Mouse (Mus musculus) lung, postnatal 0 days (tissue): Measurements from ENCODE around the gene Ndfip2. TPM values are rescaled to one million over a fixed set of nuclear protein-coding genes. Genes with fewer than 3 reads are reported as not detected.

Source experiments
- ATAC-seq: fragments of 200-750 bp; cut with Nextera tagmentation; 2 replicates; pipeline ENCODE4 v1.8.0; 2017; ENCODE audit warnings: moderate library complexity
- DNase-seq: peaks from one replicate; pipeline ENCODE4 v3.0.0-alpha.2; 2016; ENCODE audit warnings: low spot score
- H3K27ac ChIP-seq: fragments of 300-500 bp; sonication (generic); 2 replicates; pipeline ENCODE4 v1.5.1; 2014; ENCODE audit warnings: antibody characterized with exemption, mild to moderate bottlenecking, low read length, mixed read lengths
- H3K27me3 ChIP-seq: fragments of 300-500 bp; sonication (generic); replicated peaks from 2 replicates; pipeline ENCODE4 v1.6.1; 2014; ENCODE audit warnings: low read length, mixed read lengths; ENCODE audit not compliant: insufficient read depth
- H3K36me3 ChIP-seq: fragments of 300-500 bp; sonication (generic); 2 replicates; pipeline ENCODE4 v1.6.1; 2014; ENCODE audit warnings: low read length, mixed read lengths; ENCODE audit not compliant: insufficient read depth
- H3K4me1 ChIP-seq: fragments of 300-500 bp; sonication (generic); 2 replicates; pipeline ENCODE4 v1.6.1; 2014; ENCODE audit warnings: antibody characterized with exemption, low read depth, low read length, mixed read lengths; ENCODE audit not compliant: insufficient read depth
- H3K4me2 ChIP-seq: fragments of 300-500 bp; sonication (generic); replicated peaks from 2 replicates; pipeline ENCODE4 v1.6.1; 2014; ENCODE audit warnings: low read depth, mild to moderate bottlenecking, low read length, moderate library complexity, mixed read lengths
- H3K4me3 ChIP-seq: fragments of 300-500 bp; sonication (generic); 2 replicates; pipeline ENCODE4 v1.5.1; 2014; ENCODE audit warnings: low read depth, low read length
- H3K9ac ChIP-seq: fragments of 300-500 bp; sonication (generic); replicated peaks from 2 replicates; pipeline ENCODE4 v1.6.1; 2014; ENCODE audit warnings: low read depth, mild to moderate bottlenecking
- H3K9me3 ChIP-seq: fragments of 300-500 bp; sonication (generic); 2 replicates; pipeline ENCODE4 v1.6.1; 2016; ENCODE audit warnings: low read length, mixed read lengths
- CTCF ChIP-seq: IDR thresholded peaks from 2 replicates; pipeline ENCODE4 v1.5.1; 2016; ENCODE audit warnings: antibody characterized with exemption, mild to moderate bottlenecking
- EP300 ChIP-seq: IDR thresholded peaks from 2 replicates; pipeline ENCODE4 v1.6.1; 2016; ENCODE audit warnings: antibody characterized with exemption, mild to moderate bottlenecking, control low read depth
- WGBS: fragments of 180-500 bp; shearing (Covaris S2); extraction: QIAGEN DNeasy Blood & Tissue Kit; methylation state at CpG from one replicate; pipeline ENCODE4 v1.1.7; 2014; 5-methylcytosine and 5-hydroxymethylcytosine counted together
- polyA plus RNA-seq: library from polyadenylated mRNA; unstranded; fragments of >200 nt; fragmentation: Nextera tagmentation; extraction: Ambion mirVana; gene quantifications from 2 replicates; pipeline ENCODE4 v1.2.1, GENCODE M21; 2015

Ndfip2 gene
- polyA plus RNA-seq, 1 experiment from 2014 or later: 76.7 TPM

DNA sequence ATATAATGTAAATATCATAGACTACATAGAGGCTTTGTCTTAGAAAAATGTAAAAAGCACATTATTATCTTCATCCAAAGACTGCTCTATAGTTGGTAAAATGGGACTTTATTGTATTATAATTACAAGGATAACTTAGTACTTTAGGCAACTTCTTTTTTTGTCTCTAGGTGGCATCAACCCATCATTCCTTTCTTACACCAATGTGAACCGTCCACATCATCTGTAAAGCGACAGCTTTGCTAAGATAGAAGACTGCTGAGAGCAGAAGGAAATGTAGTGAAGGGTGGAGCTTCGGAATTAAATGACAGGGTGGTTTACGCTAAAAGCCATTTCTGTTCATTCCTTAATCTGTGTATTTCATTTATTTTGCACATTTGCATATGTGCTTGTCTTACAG is 49.3 kb downstream of the Ndfip2 start:
- Histone ChIP-seq H3K27ac (no peak overlapping the region), H3K9me3 (no peaks in the 10 kb centered on the region), H3K27me3 (no peaks in the 10 kb centered on the region), H3K4me2 (no peak overlapping the region), H3K4me1 (no peaks in the 10 kb centered on the region), H3K36me3 (peaks cover 6% of the 10 kb centered on the region; the same call in 1 of the 2 replicates), H3K4me3 (no peak overlapping the region), H3K9ac (no peak overlapping the region)
- DNase-seq: no peak
- ATAC-seq: no peak
- TF ChIP-seq CTCF (peak; percentile 16; the same call in 1 of the 2 replicates), EP300 (no peak)
- WGBS: 70% methylated on average over 4 of the region's 4 CpGs

DNA sequence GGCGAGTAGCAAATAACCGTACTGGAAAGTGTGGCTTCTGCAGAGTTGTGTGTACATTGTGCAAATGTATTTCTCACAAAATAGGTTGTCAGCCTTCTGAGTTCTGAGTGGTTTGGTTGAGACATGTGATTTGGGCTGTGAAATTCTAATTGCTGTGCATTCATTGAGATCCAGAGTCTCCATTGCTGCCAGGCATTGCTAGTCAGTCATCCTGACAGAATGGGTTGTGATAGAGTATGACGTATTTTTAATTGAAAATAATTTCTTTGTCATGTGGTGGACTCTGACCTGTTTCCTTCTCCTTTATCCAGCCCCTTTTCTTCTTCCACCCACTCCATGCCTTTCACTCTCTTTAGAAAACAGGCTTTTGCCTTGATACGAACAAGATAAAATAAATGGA is 54.0 kb downstream of the Ndfip2 start:
- H3K36me3 ChIP-seq: no peaks in the 10 kb centered on the region
- no peak for DNase-seq
- no peaks in the 10 kb centered on the region for H3K4me1 ChIP-seq
- no peak overlapping the region for H3K4me2 ChIP-seq
- TF ChIP-seq EP300 (no peak), CTCF (no peak)
- no peak overlapping the region for H3K4me3 ChIP-seq
- WGBS: 86% methylated on average over 4 of the region's 4 CpGs
- H3K27ac ChIP-seq: no peak overlapping the region
- no peak for ATAC-seq
- H3K9me3 ChIP-seq: no peaks in the 10 kb centered on the region
- no peaks in the 10 kb centered on the region for H3K27me3 ChIP-seq
- no peak overlapping the region for H3K9ac ChIP-seq

DNA sequence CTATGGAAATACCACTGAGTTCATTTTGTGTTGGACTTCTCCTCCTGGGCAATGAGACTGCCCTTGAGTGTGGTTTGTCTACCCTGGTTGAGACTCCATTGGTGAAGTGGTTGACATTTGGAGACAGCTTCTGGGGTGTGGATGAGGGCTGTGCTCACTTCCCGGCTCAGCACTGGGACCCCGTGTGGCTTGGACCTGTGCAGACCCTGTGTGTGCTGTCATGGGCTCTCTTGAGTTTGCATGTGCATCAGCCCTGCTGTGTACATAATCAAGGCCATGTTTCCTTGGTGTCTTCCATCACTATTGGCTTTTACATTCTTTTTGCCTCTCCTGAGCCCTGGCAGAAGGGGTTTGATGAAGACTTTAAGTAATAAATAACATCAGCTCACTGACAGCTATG is 54.6 kb downstream of the Ndfip2 start:
- 82% methylated on average over 2 of the region's 2 CpGs for WGBS
- Histone ChIP-seq H3K27me3 (no peaks in the 10 kb centered on the region), H3K9ac (no peak overlapping the region), H3K36me3 (no peaks in the 10 kb centered on the region), H3K27ac (no peak overlapping the region), H3K4me1 (no peaks in the 10 kb centered on the region), H3K4me2 (no peak overlapping the region), H3K9me3 (no peaks in the 10 kb centered on the region), H3K4me3 (no peak overlapping the region)
- DNase-seq (no peak), ATAC-seq (no peak)
- TF ChIP-seq CTCF (no peak), EP300 (no peak)

DNA sequence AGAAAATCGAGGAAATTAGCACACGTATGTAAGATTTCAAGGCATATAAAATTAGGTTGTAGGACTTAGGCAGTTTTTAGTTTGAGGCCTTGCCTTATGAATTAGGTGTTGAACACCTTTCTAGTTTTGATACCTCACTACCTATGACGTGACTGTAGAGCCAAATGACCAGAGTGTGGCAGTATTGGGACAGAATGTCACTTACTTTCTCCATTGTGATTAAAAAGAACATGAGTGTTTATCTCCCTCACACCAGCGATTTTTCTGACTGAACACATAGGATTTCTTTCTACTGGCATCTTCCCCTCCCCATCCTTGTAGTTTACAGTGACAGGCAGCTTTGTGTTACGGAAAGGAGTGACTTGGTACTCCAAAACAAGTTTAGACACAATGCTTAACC is 55.5 kb downstream of the Ndfip2 start:
- Histone ChIP-seq H3K9ac (no peak overlapping the region), H3K4me3 (no peak overlapping the region), H3K27me3 (no peaks in the 10 kb centered on the region), H3K4me2 (no peak overlapping the region; the same call in 1 of the 2 replicates), H3K4me1 (no peaks in the 10 kb centered on the region), H3K36me3 (no peaks in the 10 kb centered on the region), H3K27ac (no peak overlapping the region), H3K9me3 (no peaks in the 10 kb centered on the region)
- ATAC-seq (peak; percentile 61; the same call in 1 of the 2 replicates), DNase-seq (peak; percentile 76)
- WGBS: 37% methylated on average over 5 of the region's 5 CpGs
- TF ChIP-seq EP300 (no peak), CTCF (peak; percentile 76)

GRCm38 (mm10) chr14:105321712-105322111 is 63.3 kb downstream of the Ndfip2 start:
- no peaks in the 10 kb centered on the region for H3K9me3 ChIP-seq
- H3K4me1 ChIP-seq: no peaks in the 10 kb centered on the region
- 54% methylated on average over 3 of the region's 3 CpGs for WGBS
- no peak overlapping the region for H3K27ac ChIP-seq
- H3K4me2 ChIP-seq: no peak overlapping the region
- H3K4me3 ChIP-seq: no peak overlapping the region
- no peaks in the 10 kb centered on the region for H3K27me3 ChIP-seq
- DNase-seq: no peak
- TF ChIP-seq EP300: no peak
- no peak for TF ChIP-seq CTCF
- H3K36me3 ChIP-seq: no peaks in the 10 kb centered on the region
- no peak overlapping the region for H3K9ac ChIP-seq
- ATAC-seq: no peak

DNA sequence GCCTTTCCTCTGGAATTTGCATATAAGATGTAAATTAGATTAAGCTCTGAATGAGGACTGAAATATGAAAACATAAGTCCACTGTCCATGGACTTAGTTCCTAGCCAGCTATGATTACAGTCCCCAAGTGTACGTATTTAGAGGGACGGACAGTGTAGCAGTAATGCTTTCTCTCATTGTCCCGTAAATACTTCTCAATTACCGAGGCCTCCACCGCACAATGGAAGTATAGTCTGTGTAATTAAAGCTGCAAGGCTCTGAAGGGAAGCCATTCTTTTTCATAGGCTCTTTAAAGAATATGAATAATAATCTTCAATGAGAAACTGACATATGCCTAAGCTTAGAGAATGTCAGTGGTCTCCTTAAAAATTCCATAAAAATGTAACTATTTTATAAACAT is 64.5 kb downstream of the Ndfip2 start:
- H3K9me3 ChIP-seq: no peaks in the 10 kb centered on the region
- no peak overlapping the region for H3K4me3 ChIP-seq
- H3K27ac ChIP-seq: no peak overlapping the region
- WGBS: 82% methylated on average over 5 of the region's 5 CpGs
- no peak for TF ChIP-seq EP300
- TF ChIP-seq CTCF: no peak
- H3K4me1 ChIP-seq: no peaks in the 10 kb centered on the region
- no peak for DNase-seq
- no peak overlapping the region for H3K4me2 ChIP-seq
- ATAC-seq: no peak
- no peaks in the 10 kb centered on the region for H3K27me3 ChIP-seq
- no peaks in the 10 kb centered on the region for H3K36me3 ChIP-seq
- H3K9ac ChIP-seq: no peak overlapping the region

- Histone ChIP-seq H3K4me1 (no peaks in the 10 kb centered on the region), H3K36me3 (no peaks in the 10 kb centered on the region), H3K4me3 (no peak overlapping the region), H3K9me3 (no peaks in the 10 kb centered on the region), H3K9ac (no peak overlapping the region), H3K27ac (no peak overlapping the region), H3K4me2 (no peak overlapping the region), H3K27me3 (no peaks in the 10 kb centered on the region)
- TF ChIP-seq EP300 (no peak), CTCF (no peak)
- ATAC-seq (no peak), DNase-seq (no peak)
- WGBS: 92% methylated on average over 9 of the region's 9 CpGs
Measured at GRCm38 (mm10) chr14:105323448-105323847, 65.1 kb downstream of the Ndfip2 start.
